In the genomic region with DNA sequence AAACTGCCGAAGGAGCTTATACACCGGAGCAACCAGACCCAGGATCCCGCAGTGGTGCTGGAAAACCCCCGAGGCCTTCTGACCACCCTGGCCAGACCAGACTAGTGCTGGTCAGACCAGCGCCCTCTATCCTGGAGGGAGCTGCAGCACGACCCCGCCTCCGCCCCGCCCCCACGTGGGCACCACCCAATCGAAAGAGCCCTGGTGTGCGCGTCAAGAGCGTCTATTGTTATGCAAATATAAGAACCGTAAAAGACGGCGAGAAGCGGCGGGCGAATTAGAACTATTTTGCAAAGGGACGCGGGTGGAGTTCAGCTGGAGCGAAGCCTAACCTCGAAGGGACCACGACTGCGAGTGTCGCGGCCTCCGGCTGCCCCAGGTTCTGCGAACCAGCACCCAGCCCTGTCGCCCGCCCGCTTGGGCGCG, we compare ENCODE assay signal across 8 mouse cellular contexts. TPM values are rescaled to one million over a fixed set of nuclear protein-coding genes. Genes with fewer than 3 reads are reported as not detected.
DNase-seq lines count a peak whose midpoint lies in the region; ATAC-seq lines count a peak whose summit lies in the region.

TSS of gene Nrarp (plus strand) at position 281 of the 426 bp plus-strand sequence.

- H3K27me3 ChIP-seq in heart, embryonic 13.5 days (replicated peaks), result peaks cover 89% of the 10 kb centered on the region
- H3K27me3 ChIP-seq in liver, embryonic 11.5 days (replicated peaks; ENCODE audit: control insufficient read depth, insufficient read depth, low read length), result peaks cover 70% of the 10 kb centered on the region
- H3K27me3 ChIP-seq in stomach, embryonic 14.5 days (ENCODE audit: control insufficient read depth, insufficient read depth, low read length), result peaks cover 16% of the 10 kb centered on the region

- H3K9me3 ChIP-seq in heart, embryonic 13.5 days, result no peaks in the 10 kb centered on the region
- no peaks in the 10 kb centered on the region for H3K9me3 ChIP-seq in liver, embryonic 11.5 days (ENCODE audit: control insufficient read depth, low read length)
- no peaks in the 10 kb centered on the region for H3K9me3 ChIP-seq in stomach, embryonic 14.5 days (ENCODE audit: control insufficient read depth, low read depth, low read length)

- under 1% methylated on average over 35 of the region's 35 CpGs for whole genome bisulfite sequencing in heart, embryonic 13.5 days
- WGBS in liver, embryonic 11.5 days, result under 1% methylated on average over 35 of the region's 35 CpGs
- WGBS in stomach, embryonic 14.5 days, result under 1% methylated on average over 35 of the region's 35 CpGs

- no peaks in the 10 kb centered on the region for H3K36me3 ChIP-seq in heart, embryonic 13.5 days
- no peaks in the 10 kb centered on the region for H3K36me3 ChIP-seq in liver, embryonic 11.5 days (ENCODE audit: control insufficient read depth, insufficient read depth, low read length)
- H3K36me3 ChIP-seq in stomach, embryonic 14.5 days (ENCODE audit: control insufficient read depth, insufficient read depth, low read length), result no peaks in the 10 kb centered on the region

- peak within 1 kb of the TSS; percentile 63 for H3K4me3 ChIP-seq in heart, embryonic 13.5 days
- H3K4me3 ChIP-seq in liver, embryonic 11.5 days (ENCODE audit: low read depth, low read length), result peak within 1 kb of the TSS; percentile 65
- peak within 1 kb of the TSS; percentile 52 for H3K4me3 ChIP-seq in stomach, embryonic 14.5 days (ENCODE audit: low read depth, low read length)

- H3K9ac ChIP-seq in heart, embryonic 13.5 days, result peak within 1 kb of the TSS; percentile 80
- H3K9ac ChIP-seq in liver, embryonic 11.5 days (ENCODE audit: low read depth, low read length), result peak within 1 kb of the TSS; percentile 78
- peak within 1 kb of the TSS; percentile 46 for H3K9ac ChIP-seq in stomach, embryonic 14.5 days (replicated peaks; ENCODE audit: low read depth, low read length)

- ATAC-seq in erythroid progenitor cell, adult 5-6 weeks (replicated peaks; ENCODE audit: low FRiP score, poor library complexity, severe bottlenecking), result peak; percentile 61
- ATAC-seq in heart, embryonic 13.5 days (ENCODE audit: extremely low read depth, insufficient number of reproducible peaks, low FRiP score, low TSS enrichment), result peak; percentile 76
- ATAC-seq in liver, embryonic 11.5 days (replicated peaks; ENCODE audit: low FRiP score), result peak; percentile 85
- peak; percentile 91 for ATAC-seq in stomach, embryonic 14.5 days (ENCODE audit: insufficient number of reproducible peaks, insufficient read depth, low FRiP score, low read depth)

- peak; percentile 94 to 95 for DNase-seq in B cell, adult 2 months
- peak; percentile 84 for DNase-seq in brain, embryonic 18.5 days (ENCODE audit: low read depth, low spot score)
- DNase-seq in kidney, postnatal 10 days, result peak; percentile 96
- DNase-seq in liver, embryonic 11.5 days (ENCODE audit: low spot score), result peak; percentile 92
- peak; percentile 88 for DNase-seq in naive thymus-derived CD4-positive, alpha-beta T cell, adult 2 months (ENCODE audit: low read depth)

- H3K4me1 ChIP-seq in heart, embryonic 13.5 days, result peaks cover 72% of the 10 kb centered on the region
- H3K4me1 ChIP-seq in liver, embryonic 11.5 days (replicated peaks; ENCODE audit: control insufficient read depth, insufficient read depth, low read length), result peaks cover 37% of the 10 kb centered on the region
- H3K4me1 ChIP-seq in stomach, embryonic 14.5 days (ENCODE audit: control insufficient read depth, insufficient read depth, low read length), result peaks cover 27% of the 10 kb centered on the region

- peak within 1 kb of the TSS; percentile 82 for H3K4me2 ChIP-seq in heart, embryonic 13.5 days
- peak within 1 kb of the TSS; percentile 96 for H3K4me2 ChIP-seq in liver, embryonic 11.5 days
- H3K4me2 ChIP-seq in stomach, embryonic 14.5 days (replicated peaks; ENCODE audit: low read depth, low read length), result peak within 1 kb of the TSS; percentile 84

- peak within 1 kb of the TSS; percentile 78 for H3K27ac ChIP-seq in heart, embryonic 13.5 days (replicated peaks)
- H3K27ac ChIP-seq in liver, embryonic 11.5 days (ENCODE audit: low read depth, low read length), result peak within 1 kb of the TSS; percentile 93
- peak within 1 kb of the TSS; percentile 88 for H3K27ac ChIP-seq in stomach, embryonic 14.5 days (ENCODE audit: low read length)

RNA-seq across cellular contexts. Expression of gene Nrarp, which starts in this region (rescaled TPM):
- 0.42 TPM in 1 of 2 replicates, not detected in the other for total RNA-seq in erythroid progenitor cell, adult 5-6 weeks (2015; ENCODE audit: low replicate concordance)
- 0.64 and 3.0 TPM in 2 replicates for total RNA-seq in erythroid progenitor cell, adult 5-6 weeks (2017; ENCODE audit: low replicate concordance)
- 7.7 and 8.2 TPM in 2 replicates for polyA plus RNA-seq in heart, embryonic 13.5 days (2015; fragmentation: Nextera tagmentation; extraction: Ambion mirVana)
- polyA plus RNA-seq in liver, embryonic 11.5 days (2014; fragmentation: Nextera tagmentation; extraction: Ambion mirVana), result 6.5 and 7.6 TPM in 2 replicates
- polyA plus RNA-seq in stomach, embryonic 14.5 days (2014; fragmentation: Nextera tagmentation; extraction: Ambion mirVana), result 8.0 and 8.9 TPM in 2 replicates

Comparison
In these comparisons a context has a peak if more than half of its experiments do, and no peak if none do; other contexts are left out.
1. Peak in every context shown above with its lines: DNase-seq, ATAC-seq, H3K4me3 ChIP-seq and H3K27ac ChIP-seq.